In genomic region chr15:51136121-51136520, GRCm38 (mm10) we compare ENCODE assay signal across 19 mouse cellular contexts.
DNase-seq lines count a peak whose midpoint lies in the region; ATAC-seq lines count a peak whose summit lies in the region.
"Had no signal": no experiment of that assay in that cellular context is flagged by ENCODE, and none has a peak within 500 bp of the region (broad histone marks: within the 10 kb centered on the region; RNA-seq: fewer than 3 reads in every experiment).

No protein-coding gene starts in this region.

- no peak for DNase-seq in frontal cortex, postnatal 25 days (ENCODE audit: low spot score in 2 of 2)
- DNase-seq in right cerebral cortex, postnatal 10 days (ENCODE audit: low spot score in 2 of 2), result peak; percentile 27 to 30
- DNase-seq in right cerebral cortex, postnatal 14 days, result no peak
- DNase-seq in limb, embryonic 10.5 days (ENCODE audit: low spot score), result no peak
- DNase-seq in lung, postnatal 25 days (ENCODE audit: low spot score), result no peak
- no peak for DNase-seq in heart, postnatal 25 days (ENCODE audit: low spot score)
- DNase-seq: cerebellum, postnatal 10 days; gastrocnemius, postnatal 14 days; heart, adult 2 months; retina, postnatal 1 day; thymus, adult 18-20 months had no signal

- peaks cover 29% of the 10 kb centered on the region for H3K4me1 ChIP-seq in limb, embryonic 10.5 days
- H3K4me1 ChIP-seq: kidney, embryonic 15.5 days; midbrain, embryonic 12.5 days had no signal

- 64% methylated on average over 1 of the region's 1 CpGs for WGBS in limb, embryonic 10.5 days

- H3K36me3 ChIP-seq in limb, embryonic 10.5 days, result no peaks in the 10 kb centered on the region
- H3K36me3 ChIP-seq: kidney, embryonic 15.5 days; limb, embryonic 12.5 days; midbrain, embryonic 12.5 days had no signal

- no peak overlapping the region for H3K4me3 ChIP-seq in limb, embryonic 10.5 days
- H3K4me3 ChIP-seq: heart, adult 2 months; kidney, embryonic 15.5 days; limb, embryonic 12.5 days; midbrain, embryonic 12.5 days had no signal

- H3K9me3 ChIP-seq in limb, embryonic 10.5 days (replicated peaks), result no peaks in the 10 kb centered on the region
- H3K9me3 ChIP-seq: kidney, embryonic 15.5 days; limb, embryonic 12.5 days; midbrain, embryonic 12.5 days had no signal

- 0 out of 2 replicates have a peak overlapping the region, but pooled peaks have one; percentile 46 for H3K27ac ChIP-seq in limb, embryonic 10.5 days
- H3K27ac ChIP-seq: heart, adult 2 months; hindbrain, postnatal 0 days; kidney, embryonic 15.5 days; limb, embryonic 12.5 days; liver, embryonic 14.5 days; midbrain, embryonic 12.5 days had no signal

- peak; percentile 64 for ATAC-seq in frontal cortex, adult (ENCODE audit: low TSS enrichment)
- ATAC-seq: forebrain, embryonic 16.5 days; hindbrain, postnatal 0 days; intestine, postnatal 0 days had no signal

- intact Hi-C loops in heart, postnatal 25 days (cut with DNase I), result no loop called here

- no peaks in the 10 kb centered on the region for H3K27me3 ChIP-seq in limb, embryonic 10.5 days (ENCODE audit: low read depth, poor library complexity, severe bottlenecking)
- H3K27me3 ChIP-seq: kidney, embryonic 15.5 days; limb, embryonic 12.5 days; midbrain, embryonic 12.5 days had no signal

Comparison
In these comparisons a context has a peak if more than half of its experiments do, and no peak if none do; other contexts are left out.
1. DNase-seq: peak in right cerebral cortex, postnatal 10 days (2 of 2); none in frontal cortex, postnatal 25 days (0 of 2), right cerebral cortex, postnatal 14 days (single experiment), limb, embryonic 10.5 days (single experiment), lung, postnatal 25 days (single experiment) and heart, postnatal 25 days (single experiment).